Mouse (Mus musculus): Measurements from ENCODE around the gene Fkrp. TPM values are rescaled to one million over a fixed set of nuclear protein-coding genes. Genes with fewer than 3 reads are reported as not detected.

Fkrp gene
- total and polyA plus RNA-seq, 3 experiments = 16.5 to 23.4 (median 20.3) TPM

DNA sequence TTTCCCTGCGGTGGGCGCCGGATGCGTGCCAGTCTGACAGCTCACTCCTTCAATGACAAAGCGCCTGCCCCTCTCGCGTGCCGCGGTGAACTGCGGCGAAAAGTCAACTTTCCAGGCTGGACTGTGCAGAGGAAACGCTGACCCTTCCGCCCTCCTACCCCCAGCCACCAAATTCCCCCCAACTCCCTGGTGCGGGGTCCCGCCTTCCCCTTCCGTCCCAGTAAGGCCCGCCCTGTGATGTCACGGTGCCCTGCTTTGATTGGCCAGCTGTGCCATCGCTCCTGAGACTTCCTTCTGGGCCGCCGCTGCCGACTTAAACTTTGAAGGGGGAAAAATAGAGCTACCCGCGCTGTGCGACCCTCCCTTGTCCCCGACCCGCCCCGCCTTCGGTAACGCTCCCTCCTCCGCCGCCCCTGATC is 26.1 kb upstream of the Fkrp start, which contains the start of gene Prkd2 (continued):
- TF ChIP-seq E2F4 (IDR thresholded peaks at IDR 0.05; ENCODE audit: insufficient replicate concordance, low read depth, low read length) = peak; percentile 41; the same call in 1 of the 2 replicates
- no peak; the same call in 1 of the 2 replicates for TF ChIP-seq MAZ (IDR thresholded peaks at IDR 0.05; ENCODE audit: low read depth, low read length)
- TF ChIP-seq ZNF384 (IDR thresholded peaks at IDR 0.05; ENCODE audit: low read depth, low read length) = no peak
- no peak for TF ChIP-seq POLR2AphosphoS2 (IDR thresholded peaks at IDR 0.05; ENCODE audit: low read depth, low read length)
- TF ChIP-seq RCOR1 (conservative IDR thresholded peaks at IDR 0.05; ENCODE audit: low read depth, low read length) = no peak; the same call in 1 of the 2 replicates
- no peak for TF ChIP-seq USF2 (conservative IDR thresholded peaks at IDR 0.05; ENCODE audit: low read depth, low read length)
- TF ChIP-seq SMC3 (IDR thresholded peaks at IDR 0.05; ENCODE audit: low read depth, low read length) = no peak
- TF ChIP-seq MAX (IDR thresholded peaks at IDR 0.05; ENCODE audit: low read length) = peak; percentile 46; the same call in 1 of the 2 replicates
- peak; percentile 32; the same call in 1 of the 2 replicates for TF ChIP-seq MEF2A (IDR thresholded peaks at IDR 0.05; ENCODE audit: borderline replicate concordance, low read depth, low read length)

DNA sequence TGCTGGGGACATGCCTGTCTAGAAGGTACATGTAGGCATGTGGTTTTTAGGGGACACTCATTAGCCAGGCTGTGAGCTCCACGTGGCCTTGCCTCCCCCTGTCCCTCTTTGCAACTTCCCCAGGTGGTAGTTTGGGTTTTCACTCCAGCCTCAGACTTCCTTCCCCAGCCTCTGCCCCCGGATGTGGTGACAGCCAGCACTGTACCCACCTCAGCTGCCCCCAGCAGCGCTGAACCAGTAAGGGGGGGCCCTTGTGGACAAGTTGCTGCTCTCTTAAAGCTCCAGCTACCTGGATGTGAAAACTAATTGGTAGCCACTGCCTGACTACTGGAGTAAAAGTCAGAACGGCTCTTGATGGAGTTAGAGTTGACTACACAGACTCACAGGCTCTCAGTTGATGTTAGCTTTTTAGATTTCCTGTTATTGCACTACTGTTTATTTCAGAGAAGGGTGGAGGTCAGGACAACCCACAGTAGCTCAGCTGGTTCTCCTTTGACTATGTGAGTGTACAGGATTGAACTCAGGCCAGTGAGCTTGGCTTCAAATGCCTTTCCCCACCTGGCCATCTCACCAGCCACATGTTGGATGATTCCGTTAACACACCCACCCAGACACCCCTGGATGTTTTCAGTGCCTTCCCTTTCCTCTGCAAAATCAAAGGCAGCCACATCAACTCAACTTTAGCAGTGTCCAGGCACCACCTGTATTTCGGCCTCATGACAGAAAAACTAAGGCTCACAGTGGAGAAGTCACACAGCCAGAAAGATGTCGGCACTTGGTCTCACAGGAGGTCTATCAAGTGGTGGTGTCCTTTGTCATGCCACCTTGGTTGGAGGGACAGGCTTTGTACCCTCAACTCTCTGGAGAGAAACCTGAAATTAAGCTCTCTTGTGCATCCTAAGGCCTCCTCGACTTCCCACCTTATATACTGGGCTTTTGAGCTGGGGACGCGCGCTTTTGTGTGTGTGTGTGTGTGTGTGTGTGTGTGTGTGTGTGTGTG is 25.3 kb upstream of the Fkrp start:
- peaks cover 24% of the 10 kb centered on the region for H3K79me2 ChIP-seq (replicated peaks; ENCODE audit: control insufficient read depth, extremely low read depth, insufficient read depth, poor library complexity, severe bottlenecking)
- peak overlapping the region in 2 of 3 experiments; percentile 14 to 86 for H3K4me3 ChIP-seq (replicated peaks in 1 of 3; ENCODE audit: low read depth in 2 of 3, low read length in 2 of 3, poor library complexity in 1 of 3)
- TF ChIP-seq KAT2A (IDR thresholded peaks at IDR 0.05; ENCODE audit: insufficient replicate concordance, low read length) (no peak), HCFC1 (IDR thresholded peaks at IDR 0.05; ENCODE audit: low read depth, low read length) (peak; percentile 19; the same call in 1 of the 2 replicates), RAD21 (IDR thresholded peaks at IDR 0.05; ENCODE audit: low read depth, low read length) (no peak), NELFE (IDR thresholded peaks at IDR 0.05; ENCODE audit: low read depth, low read length) (peak; percentile 20; the same call in 1 of the 2 replicates), SIN3A (IDR thresholded peaks at IDR 0.05; ENCODE audit: low read length) (peak; percentile 77), POLR2AphosphoS2 (IDR thresholded peaks at IDR 0.05; ENCODE audit: low read depth, low read length) (peak; percentile 57; the same call in 1 of the 2 replicates), USF1 (IDR thresholded peaks at IDR 0.05; ENCODE audit: low read depth, low read length) (peak; percentile 38), USF2 (conservative IDR thresholded peaks at IDR 0.05; ENCODE audit: low read depth, low read length) (peak; percentile 45; the same call in 1 of the 2 replicates), E2F4 (IDR thresholded peaks at IDR 0.05; ENCODE audit: insufficient replicate concordance, low read depth, low read length) (no peak), EP300 (IDR thresholded peaks at IDR 0.05; ENCODE audit: low read length) (peak; percentile 12), MAX (IDR thresholded peaks at IDR 0.05; ENCODE audit: low read length) (peak; percentile 98), RCOR1 (conservative IDR thresholded peaks at IDR 0.05; ENCODE audit: low read depth, low read length) (no peak), TCF12 (IDR thresholded peaks at IDR 0.05; ENCODE audit: low read depth, low read length) (peak; percentile 73), MYC (IDR thresholded peaks at IDR 0.05; ENCODE audit: low read depth, low read length) (peak; percentile 99), ELF1 (IDR thresholded peaks at IDR 0.05; ENCODE audit: low read depth, low read length) (peak; percentile 44; the same call in 1 of the 2 replicates), JUN (IDR thresholded peaks at IDR 0.05; ENCODE audit: insufficient read depth, low read depth, low read length) (no peak), BHLHE40 (IDR thresholded peaks at IDR 0.05; ENCODE audit: low read depth, low read length) (peak; percentile 67), MAZ (IDR thresholded peaks at IDR 0.05; ENCODE audit: low read depth, low read length) (peak; percentile 98), SMC3 (IDR thresholded peaks at IDR 0.05; ENCODE audit: low read depth, low read length) (no peak), MXI1 (IDR thresholded peaks at IDR 0.05; ENCODE audit: low read depth, low read length) (peak; percentile 91), ETS1 (conservative IDR thresholded peaks at IDR 0.05; ENCODE audit: low read depth, low read length) (peak; percentile 63), POLR2A (IDR thresholded peaks at IDR 0.05; ENCODE audit: low read depth, low read length) (peak; percentile 41; the same call in 1 of the 2 replicates)
- no peaks in the 10 kb centered on the region for H3K27me3 ChIP-seq (replicated peaks)
- in situ Hi-C loops (cut with MboI; ENCODE audit: low pct_ligation_motif_present, low pct_unique_long_range_greater_than_20kb, low sequenced_read_pairs) = no loop called here
- peak overlapping the region; percentile 88 for H3K4me2 ChIP-seq (ENCODE audit: insufficient read depth, low read depth, poor library complexity, severe bottlenecking)
- H3K4me1 ChIP-seq (ENCODE audit: control insufficient read depth in 1 of 2, insufficient read depth in 2 of 2) = peaks cover 24 to 53% of the 10 kb centered on the region in 2 experiments
- no peaks in the 10 kb centered on the region for H3K9me3 ChIP-seq (replicated peaks; ENCODE audit: low read length)
- DNase-seq (ENCODE audit: extremely low read depth) = peak; percentile 80
- peak overlapping the region; percentile 93 for H3K9ac ChIP-seq (ENCODE audit: insufficient read depth, low read depth)
- dilution Hi-C loops (cut with MboI; ENCODE audit: extremely low pct_ligation_motif_present, extremely low pct_unique_long_range_greater_than_20kb, low sequenced_read_pairs) = no loop called here
- peak overlapping the region; percentile 91 for H3K27ac ChIP-seq (ENCODE audit: insufficient read depth, low read depth)
- H3K36me3 ChIP-seq (replicated peaks in 1 of 2; ENCODE audit: control insufficient read depth in 1 of 2, insufficient read depth in 1 of 2, low read length in 1 of 2) = peaks cover 43 to 54% of the 10 kb centered on the region in 2 experiments
